Mouse (Mus musculus) heart, postnatal 0 days (tissue): ENCODE measurements at regions not wholly inside any gene's neighbourhood (a gene's known extent, or its start where the extent isn't known, plus 50 kb on each side); places are given as distances from the start of the nearest gene placed in this dataset.

Experiments used
- ATAC-seq: fragments of 200-750 bp; cut with Nextera tagmentation; 2 replicates; pipeline ENCODE4 v1.8.0; 2017; ENCODE audit warnings: low read depth, moderate number of reproducible peaks, moderate library complexity; ENCODE audit not compliant: insufficient read depth
- DNase-seq: peaks from one replicate; pipeline ENCODE4 v3.0.0-alpha.2; 2016; ENCODE audit warnings: low spot score
- H3K27ac ChIP-seq: fragments of 300-500 bp; sonication (generic); 2 replicates; pipeline ENCODE4 v1.5.1; 2014; ENCODE audit warnings: low read depth, mild to moderate bottlenecking
- H3K27me3 ChIP-seq: fragments of 300-500 bp; sonication (generic); 2 replicates; pipeline ENCODE4 v1.6.1; 2014; ENCODE audit warnings: low read length, mixed read lengths; ENCODE audit not compliant: control insufficient read depth, insufficient read depth
- H3K36me3 ChIP-seq: fragments of 300-500 bp; sonication (generic); replicated peaks from 2 replicates; pipeline ENCODE4 v1.6.1; 2014; ENCODE audit warnings: low read length, mixed read lengths; ENCODE audit not compliant: control insufficient read depth, insufficient read depth
- H3K4me1 ChIP-seq: fragments of 300-500 bp; sonication (generic); 2 replicates; pipeline ENCODE4 v1.6.1; 2014; ENCODE audit warnings: antibody characterized with exemption; ENCODE audit not compliant: control insufficient read depth, insufficient read depth
- H3K4me2 ChIP-seq: fragments of 300-500 bp; sonication (generic); 2 replicates; pipeline ENCODE4 v1.6.1; 2014; ENCODE audit warnings: low read depth, mild to moderate bottlenecking, low read length, moderate library complexity
- H3K4me3 ChIP-seq: fragments of 300-500 bp; sonication (generic); 2 replicates; pipeline ENCODE4 v1.5.1; 2014; ENCODE audit warnings: low read depth, low read length
- H3K9ac ChIP-seq: fragments of 300-500 bp; sonication (generic); replicated peaks from 2 replicates; pipeline ENCODE4 v1.6.1; 2014; ENCODE audit warnings: low read depth, low read length, mixed read lengths
- H3K9me3 ChIP-seq: fragments of 300-500 bp; sonication (generic); replicated peaks from 2 replicates; pipeline ENCODE4 v1.6.1; 2016; ENCODE audit warnings: low read length; ENCODE audit not compliant: control insufficient read depth
- CTCF ChIP-seq: IDR thresholded peaks from 2 replicates; pipeline ENCODE4 v1.5.1; 2016; ENCODE audit warnings: antibody characterized with exemption, control low read depth, low read depth
- EP300 ChIP-seq: IDR thresholded peaks from 2 replicates; pipeline ENCODE4 v1.6.1; 2016; ENCODE audit warnings: antibody characterized with exemption, low read depth
- WGBS: fragments of 180-500 bp; shearing (Covaris S2); extraction: QIAGEN DNeasy Blood & Tissue Kit; methylation state at CpG from one replicate; pipeline ENCODE4 v1.1.7; 2014; 5-methylcytosine and 5-hydroxymethylcytosine counted together

- DNase-seq: no peak
- no peak overlapping the region for H3K4me2 ChIP-seq
Observed at GRCm38 (mm10) chr15:62189565-62190181, 1266.9 kb upstream of the A1bg start.

GRCm38 (mm10) chr15:62186548-62186947 lies 1263.7 kb upstream of the A1bg start:
- Histone ChIP-seq H3K9me3 (no peaks in the 10 kb centered on the region), H3K9ac (no peak overlapping the region), H3K27ac (no peak overlapping the region), H3K27me3 (no peaks in the 10 kb centered on the region), H3K4me3 (no peak overlapping the region), H3K4me1 (peaks cover 2% of the 10 kb centered on the region; the same call in 1 of the 2 replicates), H3K36me3 (no peaks in the 10 kb centered on the region), H3K4me2 (no peak overlapping the region)
- ATAC-seq (no peak), DNase-seq (no peak)
- no peak for TF ChIP-seq CTCF
- no peak for TF ChIP-seq EP300
- WGBS: 95% methylated on average over 11 of the region's 11 CpGs

More at GRCm38 (mm10) chr15:62189565-62190181, 1266.9 kb upstream of the A1bg start:
- Histone ChIP-seq H3K27me3 (no peaks in the 10 kb centered on the region), H3K9ac (no peak overlapping the region), H3K36me3 (no peaks in the 10 kb centered on the region), H3K9me3 (no peaks in the 10 kb centered on the region), H3K4me1 (no peaks in the 10 kb centered on the region), H3K27ac (no peak overlapping the region), H3K4me3 (no peak overlapping the region)
- no peak for ATAC-seq
- WGBS: 84% methylated on average over 14 of the region's 14 CpGs
- TF ChIP-seq CTCF (no peak), EP300 (no peak)

DNA sequence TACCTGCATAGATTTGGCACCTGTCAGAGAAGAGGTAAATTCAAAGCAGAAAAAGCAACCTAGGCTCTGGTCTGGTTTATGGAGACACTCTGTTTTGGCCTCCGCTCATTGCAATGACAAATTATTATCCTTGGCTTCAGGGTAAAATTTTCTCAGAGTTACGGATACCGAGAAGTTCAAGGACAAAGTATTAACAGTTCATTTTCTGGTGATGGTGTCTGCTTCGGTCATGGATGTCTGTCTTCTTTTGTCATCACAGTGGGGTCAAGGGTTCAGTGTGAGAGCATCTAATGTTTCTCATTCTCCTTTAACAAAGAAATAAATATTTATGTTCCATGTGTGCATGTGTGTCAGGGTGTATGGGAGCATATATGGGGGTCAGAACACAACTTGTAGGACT lies 1261.0 kb upstream of the A1bg start:
- H3K4me2 ChIP-seq: no peak overlapping the region

DNA sequence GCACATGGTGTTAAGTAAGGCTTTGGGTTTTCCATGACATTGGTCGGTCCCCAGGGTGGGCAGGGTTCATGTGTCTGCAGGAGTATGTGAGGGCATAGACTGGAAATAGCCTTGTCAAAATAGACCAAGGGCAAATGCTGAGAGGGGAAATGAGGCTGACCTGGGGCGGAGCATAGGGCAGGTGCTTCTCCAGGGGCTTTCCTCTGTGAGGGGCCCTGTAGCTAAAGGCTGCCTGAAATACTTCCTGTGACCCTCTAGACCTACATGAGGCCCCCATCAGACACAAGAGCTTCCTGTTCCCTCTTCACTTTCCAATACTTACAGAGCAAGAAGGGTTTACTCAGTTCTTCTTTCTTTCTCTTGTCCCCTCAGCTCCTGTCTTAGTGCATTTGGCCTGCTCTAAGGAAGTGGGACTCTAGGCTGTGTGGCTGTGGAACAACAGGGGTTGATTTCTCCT lies 1258.7 kb upstream of the A1bg start:
- TF ChIP-seq CTCF (no peak), EP300 (no peak)
- 55% methylated on average over 2 of the region's 2 CpGs for WGBS

More for the DNA sequence above, 1261.0 kb upstream of the A1bg start:
- H3K4me3 ChIP-seq: no peak overlapping the region
- ATAC-seq: no peak
- no peak overlapping the region for H3K9ac ChIP-seq
- H3K4me1 ChIP-seq: peaks cover 7% of the 10 kb centered on the region; the same call in 1 of the 2 replicates
- H3K27me3 ChIP-seq: no peaks in the 10 kb centered on the region
- no peak for DNase-seq
- 91% methylated on average over 4 of the region's 4 CpGs for WGBS
- no peak overlapping the region for H3K27ac ChIP-seq
- no peaks in the 10 kb centered on the region for H3K36me3 ChIP-seq
- no peaks in the 10 kb centered on the region for H3K9me3 ChIP-seq
- no peak for TF ChIP-seq CTCF
- no peak for TF ChIP-seq EP300

GRCm38 (mm10) chr15:62180718-62181117 lies 1257.9 kb upstream of the A1bg start:
- 81% methylated on average over 3 of the region's 3 CpGs for WGBS
- no peaks in the 10 kb centered on the region for H3K9me3 ChIP-seq
- H3K4me3 ChIP-seq: no peak overlapping the region
- no peak overlapping the region for H3K9ac ChIP-seq
- no peaks in the 10 kb centered on the region for H3K36me3 ChIP-seq
- ATAC-seq (no peak), DNase-seq (no peak)
- H3K27ac ChIP-seq: no peak overlapping the region
- H3K27me3 ChIP-seq: no peaks in the 10 kb centered on the region
- no peak overlapping the region for H3K4me2 ChIP-seq
- TF ChIP-seq EP300: no peak
- no peak for TF ChIP-seq CTCF
- peaks cover 7% of the 10 kb centered on the region; the same call in 1 of the 2 replicates for H3K4me1 ChIP-seq

More for the DNA sequence above, 1258.7 kb upstream of the A1bg start:
- Histone ChIP-seq H3K27ac (no peak overlapping the region), H3K27me3 (no peaks in the 10 kb centered on the region), H3K9ac (no peak overlapping the region), H3K9me3 (no peaks in the 10 kb centered on the region), H3K36me3 (no peaks in the 10 kb centered on the region), H3K4me3 (no peak overlapping the region), H3K4me1 (peaks cover 7% of the 10 kb centered on the region; the same call in 1 of the 2 replicates), H3K4me2 (no peak overlapping the region)
- DNase-seq (no peak), ATAC-seq (peak; percentile 81)

- no peak for TF ChIP-seq EP300
- TF ChIP-seq CTCF: no peak
- no peak overlapping the region for H3K4me3 ChIP-seq
- no peaks in the 10 kb centered on the region for H3K9me3 ChIP-seq
- no peaks in the 10 kb centered on the region for H3K27me3 ChIP-seq
- no peak overlapping the region for H3K4me2 ChIP-seq
- no peak for DNase-seq
- peaks cover 7% of the 10 kb centered on the region; the same call in 1 of the 2 replicates for H3K4me1 ChIP-seq
- no peak overlapping the region for H3K27ac ChIP-seq
- H3K9ac ChIP-seq: no peak overlapping the region
- H3K36me3 ChIP-seq: no peaks in the 10 kb centered on the region
- no peak for ATAC-seq
- WGBS: 78% methylated on average over 2 of the region's 2 CpGs
Observed at GRCm38 (mm10) chr15:62179801-62180200, 1257.0 kb upstream of the A1bg start.
